Comparison of ENCODE assay signal across 8 mouse cellular contexts in genomic region chr10:5823740-5824491, GRCm38 (mm10). TPM values are rescaled to one million over a fixed set of nuclear protein-coding genes. Genes with fewer than 3 reads are reported as not detected.
A peak's percentile ranks its signal among the peaks of the same experiment; 100 is the strongest.
DNase-seq lines count a peak whose midpoint lies in the region; ATAC-seq and TF ChIP-seq lines count a peak whose summit lies in the region.

Mtrf1l (minus strand) TSS chr10:5823910.

- peak; percentile 99 for DNase-seq in c-Kit-positive CD71-positive TER-119-positive erythroid progenitor cells, embryonic 14.5 days (ENCODE audit: low spot score)
- DNase-seq in heart, postnatal 0 days (ENCODE audit: low spot score): peak; percentile 97
- DNase-seq in kidney, postnatal 4 days: peak; percentile 98

- under 1% methylated on average over 46 of the region's 47 CpGs for WGBS in forebrain, embryonic 12.5 days
- 0% methylated on average over 47 of the region's 47 CpGs for WGBS in heart, postnatal 0 days
- under 1% methylated on average over 47 of the region's 47 CpGs for WGBS in liver, embryonic 16.5 days (ENCODE audit: insufficient replicate concordance)
- under 1% methylated on average over 47 of the region's 47 CpGs for WGBS in neural tube, embryonic 13.5 days

- peak within 1 kb of the TSS; percentile 90 for H3K9ac ChIP-seq in forebrain, embryonic 12.5 days
- peak within 1 kb of the TSS; percentile 93 for H3K9ac ChIP-seq in heart, postnatal 0 days (replicated peaks; ENCODE audit: low read depth, low read length)
- H3K9ac ChIP-seq in liver, embryonic 16.5 days (ENCODE audit: low read depth, low read length): peak within 1 kb of the TSS; percentile 97
- H3K9ac ChIP-seq in neural tube, embryonic 13.5 days: peak within 1 kb of the TSS; percentile 91

- TF ChIP-seq POLR2A in testis, adult 2 months (IDR thresholded peaks at IDR 0.05; ENCODE audit: control insufficient read depth, low read depth, low read length): peak; percentile 74

- peak within 1 kb of the TSS; percentile 97 for H3K4me3 ChIP-seq in E14TG2a.4 (replicated peaks; ENCODE audit: low read length)
- peak within 1 kb of the TSS; percentile 89 for H3K4me3 ChIP-seq in forebrain, embryonic 12.5 days (replicated peaks)
- H3K4me3 ChIP-seq in heart, postnatal 0 days (ENCODE audit: low read depth, low read length): peak within 1 kb of the TSS; percentile 83
- H3K4me3 ChIP-seq in liver, embryonic 16.5 days (ENCODE audit: low read depth, low read length): peak within 1 kb of the TSS; percentile 97
- H3K4me3 ChIP-seq in neural tube, embryonic 13.5 days: peak within 1 kb of the TSS; percentile 94
- H3K4me3 ChIP-seq in testis, adult 2 months (ENCODE audit: control insufficient read depth, low read depth, low read length): peak within 1 kb of the TSS; percentile 93

- peaks cover 52% of the 10 kb centered on the region for H3K4me1 ChIP-seq in E14TG2a.4 (replicated peaks; ENCODE audit: low read depth, low read length)
- H3K4me1 ChIP-seq in forebrain, embryonic 12.5 days: peaks cover 20% of the 10 kb centered on the region
- peaks cover 11% of the 10 kb centered on the region for H3K4me1 ChIP-seq in heart, postnatal 0 days (ENCODE audit: control insufficient read depth, insufficient read depth)
- H3K4me1 ChIP-seq in liver, embryonic 16.5 days (ENCODE audit: control insufficient read depth, low read depth, low read length): peaks cover 22% of the 10 kb centered on the region
- peaks cover 27% of the 10 kb centered on the region for H3K4me1 ChIP-seq in neural tube, embryonic 13.5 days (replicated peaks)
- H3K4me1 ChIP-seq in testis, adult 2 months (ENCODE audit: control insufficient read depth, insufficient read depth, low read length): peaks cover 5% of the 10 kb centered on the region; the same call in 1 of the 2 replicates

- peak within 1 kb of the TSS; percentile 85 for H3K27ac ChIP-seq in forebrain, embryonic 12.5 days
- peak within 1 kb of the TSS; percentile 93 for H3K27ac ChIP-seq in heart, postnatal 0 days (ENCODE audit: low read depth)
- H3K27ac ChIP-seq in liver, embryonic 16.5 days (ENCODE audit: low read length): peak within 1 kb of the TSS; percentile 94
- peak within 1 kb of the TSS; percentile 88 for H3K27ac ChIP-seq in neural tube, embryonic 13.5 days (replicated peaks)
- peak within 1 kb of the TSS; percentile 86 for H3K27ac ChIP-seq in testis, adult 2 months (ENCODE audit: control insufficient read depth, insufficient read depth, low read depth, low read length)

- TF ChIP-seq CTCF in E14TG2a.4 (conservative IDR thresholded peaks at IDR 0.05; ENCODE audit: low read length): no peak
- TF ChIP-seq CTCF in heart, postnatal 0 days (IDR thresholded peaks at IDR 0.05; ENCODE audit: low read depth): peak; percentile 29; the same call in 1 of the 2 replicates
- TF ChIP-seq CTCF in testis, adult 2 months (IDR thresholded peaks at IDR 0.05; ENCODE audit: control insufficient read depth, insufficient read depth, insufficient replicate concordance, low read depth, low read length): no peak

- H3K4me2 ChIP-seq in forebrain, embryonic 12.5 days: peak within 1 kb of the TSS; percentile 63
- peak within 1 kb of the TSS; percentile 88 for H3K4me2 ChIP-seq in heart, postnatal 0 days (ENCODE audit: low read depth, low read length)
- H3K4me2 ChIP-seq in liver, embryonic 16.5 days (ENCODE audit: low read depth, low read length): peak within 1 kb of the TSS; percentile 78
- H3K4me2 ChIP-seq in neural tube, embryonic 13.5 days: peak within 1 kb of the TSS; percentile 65

- no peak for TF ChIP-seq EP300 in heart, postnatal 0 days (IDR thresholded peaks at IDR 0.05; ENCODE audit: low read depth)

- H3K27me3 ChIP-seq in E14TG2a.4 (ENCODE audit: insufficient read depth, low read length): no peaks in the 10 kb centered on the region
- H3K27me3 ChIP-seq in forebrain, embryonic 12.5 days: no peaks in the 10 kb centered on the region
- no peaks in the 10 kb centered on the region for H3K27me3 ChIP-seq in heart, postnatal 0 days (ENCODE audit: control insufficient read depth, insufficient read depth, low read length)
- no peaks in the 10 kb centered on the region for H3K27me3 ChIP-seq in liver, embryonic 16.5 days (ENCODE audit: control insufficient read depth, insufficient read depth, low read depth, low read length)
- H3K27me3 ChIP-seq in neural tube, embryonic 13.5 days: no peaks in the 10 kb centered on the region
- no peaks in the 10 kb centered on the region for H3K27me3 ChIP-seq in testis, adult 2 months (ENCODE audit: control insufficient read depth, insufficient read depth, low read length)

- no peaks in the 10 kb centered on the region for H3K9me3 ChIP-seq in E14TG2a.4 (ENCODE audit: low read length)
- no peaks in the 10 kb centered on the region for H3K9me3 ChIP-seq in forebrain, embryonic 12.5 days
- no peaks in the 10 kb centered on the region for H3K9me3 ChIP-seq in heart, postnatal 0 days (replicated peaks; ENCODE audit: control insufficient read depth, low read length)
- H3K9me3 ChIP-seq in liver, embryonic 16.5 days (replicated peaks; ENCODE audit: control insufficient read depth, low read length): no peaks in the 10 kb centered on the region
- H3K9me3 ChIP-seq in neural tube, embryonic 13.5 days: no peaks in the 10 kb centered on the region

- peaks cover 34% of the 10 kb centered on the region for H3K36me3 ChIP-seq in E14TG2a.4 (ENCODE audit: insufficient read depth, low read length)
- H3K36me3 ChIP-seq in forebrain, embryonic 12.5 days (replicated peaks): peaks cover 9% of the 10 kb centered on the region
- peaks cover 13% of the 10 kb centered on the region for H3K36me3 ChIP-seq in heart, postnatal 0 days (replicated peaks; ENCODE audit: control insufficient read depth, insufficient read depth, low read length)
- peaks cover 12% of the 10 kb centered on the region for H3K36me3 ChIP-seq in liver, embryonic 16.5 days (ENCODE audit: control insufficient read depth, insufficient read depth)
- H3K36me3 ChIP-seq in neural tube, embryonic 13.5 days: peaks cover 14% of the 10 kb centered on the region
- no peaks in the 10 kb centered on the region for H3K36me3 ChIP-seq in testis, adult 2 months (ENCODE audit: control insufficient read depth, insufficient read depth, low read length)

- ATAC-seq in forebrain, embryonic 12.5 days (ENCODE audit: low FRiP score): peak; percentile 96
- ATAC-seq in heart, postnatal 0 days (ENCODE audit: insufficient read depth, low read depth): peak; percentile 96
- ATAC-seq in liver, embryonic 16.5 days (ENCODE audit: low read depth): peak; percentile 91
- ATAC-seq in neural tube, embryonic 13.5 days (ENCODE audit: low read depth): peak; percentile 97

RNA-seq across cellular contexts. Expression of gene Mtrf1l, which starts in this region (rescaled TPM):
- polyA plus RNA-seq in forebrain, embryonic 12.5 days (2016; fragmentation: Nextera tagmentation; extraction: Ambion mirVana): 11.5 and 13.0 TPM in 2 replicates
- total RNA-seq in heart, postnatal 0 days (2014; rRNA removed; ENCODE audit: low replicate concordance): 12.9 and 15.6 TPM in 2 replicates
- 9.5 and 11.4 TPM in 2 replicates for polyA plus RNA-seq in heart, postnatal 0 days (2015; fragmentation: Nextera tagmentation; extraction: Ambion mirVana)
- 4.9 and 6.3 TPM in 2 replicates for polyA plus RNA-seq in liver, embryonic 16.5 days (2015; fragmentation: Nextera tagmentation; extraction: Ambion mirVana)
- polyA plus RNA-seq in neural tube, embryonic 13.5 days (2015; fragmentation: Nextera tagmentation; extraction: Ambion mirVana): 11.9 and 15.3 TPM in 2 replicates
- 0.71 and 1.1 TPM in 2 replicates for polyA plus RNA-seq in testis, adult 2 months (2012; rRNA removed)

Comparison
In these comparisons a context has a peak if more than half of its experiments do, and no peak if none do; other contexts are left out.
1. Peak in every context shown above with its lines: DNase-seq, ATAC-seq, H3K4me3 ChIP-seq and H3K27ac ChIP-seq.